Mouse (Mus musculus): ENCODE results near the gene Tnc. TPM values are rescaled to one million over a fixed set of nuclear protein-coding genes. Genes with fewer than 3 reads are reported as not detected.
"Not testable (repeated sequence)": the region's sequence is repeated elsewhere in the genome, so short reads cannot be mapped to it uniquely, and the experiment has no call there.

The Tnc gene
- polyA plus RNA-seq, 1 experiment from 2014 or later: 1.2 TPM

DNA sequence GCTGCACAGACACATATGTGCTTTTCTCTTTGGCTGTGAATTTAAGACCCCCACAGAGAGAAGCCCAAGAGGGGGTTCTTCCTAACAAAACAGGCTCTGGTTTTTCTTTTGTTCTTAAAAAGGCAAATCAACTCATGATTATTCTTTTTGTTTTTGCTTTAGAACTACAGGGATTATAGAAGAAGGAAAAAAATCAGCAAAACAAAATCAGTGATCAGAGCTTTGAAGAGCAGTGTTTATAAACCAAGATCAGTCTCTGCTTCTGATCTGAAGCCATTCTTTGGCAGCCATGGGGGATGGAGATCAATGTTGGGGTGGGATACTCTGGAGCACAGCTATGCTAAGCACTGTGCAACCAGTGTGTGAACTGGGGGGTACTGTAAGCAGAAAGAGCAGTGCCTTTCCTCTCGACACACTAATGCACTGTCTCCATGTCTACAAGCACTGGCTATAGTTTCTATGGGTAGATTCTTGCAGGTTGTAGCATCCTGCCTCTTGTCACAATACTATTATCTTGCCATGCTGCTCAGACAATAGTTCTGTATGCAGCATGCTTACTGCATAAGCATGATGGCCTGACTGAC, 66.5 kb downstream of the Tnc start:
- DNase-seq (ENCODE audit: extremely low spot score, low spot score): no peak
- Histone ChIP-seq H3K27me3 (ENCODE audit: poor library complexity, severe bottlenecking) (peaks cover 71% of the 10 kb centered on the region), H3K36me3 (replicated peaks) (no peaks in the 10 kb centered on the region), H3K27ac (no peak overlapping the region), H3K4me3 (no peak overlapping the region), H3K9me3 (no peaks in the 10 kb centered on the region), H3K4me1 (peaks cover 22% of the 10 kb centered on the region)
- WGBS: 75% methylated on average over 1 of the region's 1 CpGs

DNA sequence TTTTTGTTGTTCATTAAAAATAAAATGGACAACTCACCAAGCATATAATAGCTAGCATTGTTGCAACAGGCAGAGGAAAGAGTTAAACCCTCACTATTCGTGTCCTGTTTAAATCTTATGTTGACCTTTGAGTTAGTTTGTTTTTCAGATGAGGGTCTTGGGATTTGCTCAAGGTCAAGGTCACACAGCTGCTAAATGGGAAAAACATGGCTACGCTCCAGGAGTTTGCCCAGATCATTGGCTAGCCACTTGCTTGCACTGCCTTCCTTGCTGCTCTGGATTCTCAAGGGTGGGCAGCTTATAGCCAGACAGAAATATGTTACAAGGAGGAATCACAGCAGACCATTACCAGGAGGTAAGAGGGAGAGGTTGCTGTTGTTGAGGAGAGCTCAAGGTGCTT, 67.2 kb downstream of the Tnc start:
- Histone ChIP-seq H3K27me3 (ENCODE audit: poor library complexity, severe bottlenecking) (peaks cover 70% of the 10 kb centered on the region), H3K4me3 (no peak overlapping the region), H3K9me3 (no peaks in the 10 kb centered on the region), H3K4me1 (peaks cover 22% of the 10 kb centered on the region), H3K36me3 (replicated peaks) (no peaks in the 10 kb centered on the region), H3K27ac (no peak overlapping the region)
- peak; percentile 20 for DNase-seq (ENCODE audit: extremely low spot score, low spot score)
- WGBS: 47% methylated on average over 2 of the region's 2 CpGs

DNA sequence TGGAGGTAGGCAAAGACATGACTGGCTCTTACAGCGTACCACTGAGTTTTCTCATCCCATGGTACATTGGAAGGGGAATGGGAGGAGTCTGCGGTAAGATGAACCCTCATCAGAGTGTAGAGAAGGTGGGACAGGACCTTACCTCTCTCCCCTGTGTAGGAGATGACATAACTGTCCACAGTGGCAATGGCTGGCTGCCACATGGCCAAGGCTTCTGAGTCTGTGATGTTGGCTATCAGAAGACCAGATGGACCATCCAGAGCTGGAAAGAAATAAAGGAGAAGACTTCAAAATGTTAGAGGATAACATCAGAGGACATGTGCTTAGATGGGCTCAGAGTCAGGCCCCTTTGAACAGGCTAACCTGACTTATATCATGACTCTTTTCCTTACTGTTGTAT, 74.3 kb downstream of the Tnc start:
- peaks cover 30% of the 10 kb centered on the region for H3K27me3 ChIP-seq (ENCODE audit: poor library complexity, severe bottlenecking)
- no peaks in the 10 kb centered on the region; the same call in 1 of the 2 replicates for H3K4me1 ChIP-seq
- no peak overlapping the region for H3K27ac ChIP-seq
- H3K9me3 ChIP-seq: no peaks in the 10 kb centered on the region
- no peak overlapping the region for H3K4me3 ChIP-seq
- H3K36me3 ChIP-seq (replicated peaks): no peaks in the 10 kb centered on the region
- DNase-seq (ENCODE audit: extremely low spot score, low spot score): no peak
- WGBS: 87% methylated on average over 2 of the region's 2 CpGs

DNA sequence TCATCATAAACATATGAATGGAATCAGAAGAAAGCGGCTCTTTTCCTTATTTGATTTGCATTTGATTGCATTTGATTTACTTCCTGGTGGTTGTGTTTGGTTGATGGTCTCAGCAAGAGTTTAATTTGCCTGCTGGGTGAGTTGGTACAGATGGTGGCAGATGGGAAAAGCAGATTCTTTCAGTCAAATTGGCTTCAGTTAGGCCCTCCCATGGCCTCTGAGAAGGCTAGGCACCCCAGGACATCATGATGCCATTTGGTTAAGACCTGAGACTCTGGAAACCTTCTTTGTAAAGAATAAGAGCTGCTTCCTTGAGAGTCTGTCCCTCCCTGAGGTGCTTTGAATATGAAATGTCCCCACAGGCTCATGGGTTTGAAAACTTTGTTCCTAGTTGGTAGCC, 75.1 kb downstream of the Tnc start:
- Histone ChIP-seq H3K9me3 (no peaks in the 10 kb centered on the region), H3K4me1 (peaks cover 4% of the 10 kb centered on the region; the same call in 1 of the 2 replicates), H3K4me3 (no peak overlapping the region), H3K36me3 (replicated peaks) (no peaks in the 10 kb centered on the region), H3K27me3 (ENCODE audit: poor library complexity, severe bottlenecking) (peaks cover 23% of the 10 kb centered on the region; the same call in 1 of the 2 replicates), H3K27ac (no peak overlapping the region)
- 63% methylated on average over 1 of the region's 1 CpGs for WGBS
- no peak for DNase-seq (ENCODE audit: extremely low spot score, low spot score)

DNA sequence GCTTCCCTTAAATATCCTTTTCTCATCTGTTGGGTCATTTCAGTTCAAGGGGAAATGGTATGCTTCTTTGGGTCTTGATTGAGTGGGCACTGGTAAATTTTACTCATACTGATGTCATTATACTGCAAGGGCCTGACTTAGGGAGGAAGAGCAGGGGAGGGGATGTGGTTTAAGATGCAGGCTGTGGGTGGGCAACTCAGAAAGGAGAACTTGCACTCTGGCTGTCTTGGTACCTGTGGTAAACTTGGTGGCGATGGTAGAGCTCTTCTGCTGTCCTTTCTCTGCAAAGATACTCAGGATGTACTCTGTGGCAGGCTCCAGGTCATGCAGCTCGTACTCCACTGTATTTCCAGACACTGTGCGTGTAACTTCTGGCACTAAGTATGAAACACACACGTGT, 75.9 kb downstream of the Tnc start:
- Histone ChIP-seq H3K4me3 (no peak overlapping the region), H3K9me3 (no peaks in the 10 kb centered on the region)
- WGBS: 78% methylated on average over 4 of the region's 4 CpGs

DNA sequence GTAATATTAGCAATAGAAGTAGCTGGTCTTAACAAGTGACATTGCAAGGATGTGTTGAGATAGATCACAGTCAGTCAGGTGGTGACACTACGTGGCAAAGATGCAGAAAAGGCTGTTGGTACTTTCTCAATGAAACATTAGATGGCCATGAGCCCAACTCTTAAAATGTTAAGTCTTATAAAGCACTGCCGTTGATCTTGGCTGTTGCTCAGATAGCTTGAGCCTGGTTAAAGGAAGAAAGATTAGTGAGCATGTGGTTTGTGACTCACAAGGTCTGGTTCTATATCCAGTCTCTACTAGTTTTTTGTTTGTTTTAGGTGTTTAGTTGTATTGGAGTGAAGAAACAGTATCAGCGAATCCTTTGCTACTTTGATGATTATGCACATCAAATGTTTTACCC, 76.9 kb downstream of the Tnc start:
- peaks cover 14% of the 10 kb centered on the region; the same call in 1 of the 2 replicates for H3K27me3 ChIP-seq (ENCODE audit: poor library complexity, severe bottlenecking)
- no peaks in the 10 kb centered on the region for H3K36me3 ChIP-seq (replicated peaks)
- no peak for DNase-seq (ENCODE audit: extremely low spot score, low spot score)
- H3K27ac ChIP-seq: no peak overlapping the region
- H3K9me3 ChIP-seq: no peaks in the 10 kb centered on the region
- 90% methylated on average over 3 of the region's 3 CpGs for WGBS
- peaks cover 4% of the 10 kb centered on the region; the same call in 1 of the 2 replicates for H3K4me1 ChIP-seq
- no peak overlapping the region for H3K4me3 ChIP-seq

More for the DNA sequence above, 75.9 kb downstream of the Tnc start:
- DNase-seq (ENCODE audit: extremely low spot score, low spot score): no peak
- Histone ChIP-seq H3K27me3 (ENCODE audit: poor library complexity, severe bottlenecking) (peaks cover 17% of the 10 kb centered on the region; the same call in 1 of the 2 replicates), H3K27ac (no peak overlapping the region), H3K36me3 (replicated peaks) (no peaks in the 10 kb centered on the region), H3K4me1 (peaks cover 4% of the 10 kb centered on the region; the same call in 1 of the 2 replicates)

DNA sequence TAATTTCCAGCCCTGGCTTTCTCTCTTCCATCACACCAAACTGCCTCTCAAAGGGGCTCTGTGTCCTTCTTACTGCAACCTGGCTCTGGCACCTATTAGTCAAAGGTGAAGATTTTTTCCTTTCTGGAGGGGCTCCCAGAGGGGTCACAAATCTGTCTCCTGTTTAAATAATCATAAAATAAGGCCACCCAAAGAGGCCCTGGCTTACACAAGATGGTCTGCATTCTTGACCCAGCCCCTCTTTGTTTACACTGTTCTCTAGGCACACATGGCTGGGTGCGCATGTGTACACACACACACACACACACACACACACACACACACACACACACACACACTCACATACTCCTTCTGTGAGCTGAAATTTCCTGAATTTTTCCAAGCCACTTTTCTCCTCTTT, 83.4 kb downstream of the Tnc start:
- Histone ChIP-seq H3K4me3 (no peak overlapping the region), H3K36me3 (replicated peaks) (no peaks in the 10 kb centered on the region), H3K27ac (no peak overlapping the region), H3K9me3 (no peaks in the 10 kb centered on the region), H3K27me3 (ENCODE audit: poor library complexity, severe bottlenecking) (no peaks in the 10 kb centered on the region), H3K4me1 (peaks cover 4% of the 10 kb centered on the region; the same call in 1 of the 2 replicates)
- no peak for DNase-seq (ENCODE audit: extremely low spot score, low spot score)
- 67% methylated on average over 1 of the region's 1 CpGs for WGBS

DNA sequence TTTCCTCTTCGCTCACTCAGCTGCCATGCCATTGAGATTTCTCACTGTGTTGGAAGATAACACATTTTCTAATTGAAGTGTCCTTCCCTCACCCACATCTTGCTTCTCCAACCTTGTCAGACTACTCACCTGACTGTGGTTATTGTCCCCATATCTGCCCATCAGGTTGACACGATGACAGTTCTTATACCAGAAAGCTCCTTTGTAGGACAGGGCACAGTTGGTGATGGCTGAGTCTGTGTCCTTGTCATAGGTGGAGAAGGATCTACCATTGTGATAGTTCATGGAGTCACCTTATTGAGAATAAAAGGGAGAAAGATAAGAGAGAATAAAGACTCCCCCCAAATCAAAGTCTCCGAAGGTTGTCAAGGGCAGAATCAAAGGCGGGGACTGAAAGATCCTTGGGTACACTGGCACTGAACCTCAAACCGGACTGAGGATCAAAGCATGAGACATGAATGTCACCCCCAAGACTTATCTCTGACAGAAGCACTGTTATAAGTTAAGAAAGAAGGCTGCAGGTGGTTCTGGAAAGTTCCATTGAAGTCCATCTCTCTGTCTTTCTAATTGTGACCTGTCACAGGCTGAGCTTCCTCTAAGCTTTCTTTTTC, 84.9 kb downstream of the Tnc start:
- H3K27me3 ChIP-seq (ENCODE audit: poor library complexity, severe bottlenecking): no peaks in the 10 kb centered on the region
- no peaks in the 10 kb centered on the region for H3K36me3 ChIP-seq (replicated peaks)
- no peaks in the 10 kb centered on the region for H3K9me3 ChIP-seq
- H3K27ac ChIP-seq: no peak overlapping the region
- H3K4me1 ChIP-seq: no peaks in the 10 kb centered on the region
- H3K4me3 ChIP-seq: no peak overlapping the region
- no peak for DNase-seq (ENCODE audit: extremely low spot score, low spot score)
- WGBS: 93% methylated on average over 5 of the region's 5 CpGs

DNA sequence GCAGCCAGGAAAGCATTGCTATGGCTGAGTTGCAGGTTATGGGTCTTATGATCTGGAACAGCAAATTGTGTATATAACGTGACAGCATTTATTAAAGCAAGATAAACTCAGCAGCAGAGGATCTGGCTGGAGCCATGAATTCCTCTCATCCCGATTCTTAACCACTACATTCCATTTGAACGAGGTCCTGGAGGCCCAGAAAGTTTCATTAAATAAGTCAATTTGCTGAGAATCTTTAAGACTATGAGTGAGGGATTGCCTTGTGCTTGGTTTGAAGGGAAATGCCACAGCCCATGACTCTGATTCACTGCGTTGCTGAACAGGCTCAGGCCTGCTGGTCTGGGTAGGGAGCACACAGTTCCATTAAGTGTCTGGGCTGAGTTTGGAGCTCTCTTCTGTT, 88.2 kb downstream of the Tnc start:
- WGBS: 90% methylated on average over 4 of the region's 4 CpGs
- Histone ChIP-seq H3K4me1 (no peaks in the 10 kb centered on the region), H3K4me3 (no peak overlapping the region), H3K36me3 (replicated peaks) (no peaks in the 10 kb centered on the region), H3K27ac (no peak overlapping the region), H3K9me3 (no peaks in the 10 kb centered on the region), H3K27me3 (ENCODE audit: poor library complexity, severe bottlenecking) (no peaks in the 10 kb centered on the region)
- no peak for DNase-seq (ENCODE audit: extremely low spot score, low spot score)

DNA sequence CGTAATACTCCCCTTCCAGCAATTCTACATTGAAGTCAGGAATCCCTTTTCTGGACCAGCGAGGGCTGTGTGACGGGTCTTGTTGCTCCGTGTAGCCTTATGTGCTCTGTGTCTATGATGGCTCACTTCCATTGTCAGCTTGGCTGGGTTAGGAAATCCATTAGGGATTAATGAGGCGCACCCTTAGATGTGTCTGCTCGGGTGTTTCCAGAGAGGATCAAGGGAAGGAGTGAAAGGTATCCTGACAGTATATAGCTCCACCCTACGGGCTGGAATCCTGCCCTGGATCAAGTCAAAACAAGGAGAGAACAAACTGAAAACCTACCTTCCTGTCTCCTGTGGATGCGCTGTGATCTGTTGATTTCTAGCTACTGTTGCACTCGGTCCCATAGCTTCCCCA, 96.8 kb downstream of the Tnc start:
- Histone ChIP-seq H3K4me3 (no peak overlapping the region), H3K4me1 (no peaks in the 10 kb centered on the region), H3K27ac (no peak overlapping the region), H3K27me3 (ENCODE audit: poor library complexity, severe bottlenecking) (no peaks in the 10 kb centered on the region), H3K36me3 (replicated peaks) (no peaks in the 10 kb centered on the region), H3K9me3 (no peaks in the 10 kb centered on the region)
- WGBS: 87% methylated on average over 9 of the region's 9 CpGs
- DNase-seq (ENCODE audit: extremely low spot score, low spot score): no peak

DNA sequence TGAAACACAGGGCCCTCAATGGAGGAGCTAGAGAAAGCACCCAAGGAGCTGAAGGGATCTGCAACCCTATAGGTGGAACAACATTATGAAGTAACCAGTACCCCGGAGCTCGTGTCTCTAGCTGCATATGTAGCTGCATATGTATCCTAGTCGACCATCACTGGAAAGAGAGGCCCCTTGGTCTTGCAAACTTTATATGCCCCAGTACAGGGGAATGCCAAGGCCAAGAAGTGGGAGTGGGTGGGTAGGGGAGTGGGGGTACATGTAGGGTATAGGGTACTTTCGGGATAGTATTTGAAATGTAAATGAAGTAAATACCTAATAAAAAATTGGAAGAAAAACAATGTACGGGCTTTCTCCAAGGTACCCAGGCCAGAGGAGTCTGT, 98.1 kb downstream of the Tnc start:
- not testable (repeated sequence) for H3K27ac ChIP-seq; H3K4me1 ChIP-seq; H3K36me3 ChIP-seq (replicated peaks); H3K27me3 ChIP-seq (ENCODE audit: poor library complexity, severe bottlenecking); DNase-seq (ENCODE audit: extremely low spot score, low spot score); H3K4me3 ChIP-seq; H3K9me3 ChIP-seq
- WGBS: 86% methylated on average over 5 of the region's 5 CpGs

DNA sequence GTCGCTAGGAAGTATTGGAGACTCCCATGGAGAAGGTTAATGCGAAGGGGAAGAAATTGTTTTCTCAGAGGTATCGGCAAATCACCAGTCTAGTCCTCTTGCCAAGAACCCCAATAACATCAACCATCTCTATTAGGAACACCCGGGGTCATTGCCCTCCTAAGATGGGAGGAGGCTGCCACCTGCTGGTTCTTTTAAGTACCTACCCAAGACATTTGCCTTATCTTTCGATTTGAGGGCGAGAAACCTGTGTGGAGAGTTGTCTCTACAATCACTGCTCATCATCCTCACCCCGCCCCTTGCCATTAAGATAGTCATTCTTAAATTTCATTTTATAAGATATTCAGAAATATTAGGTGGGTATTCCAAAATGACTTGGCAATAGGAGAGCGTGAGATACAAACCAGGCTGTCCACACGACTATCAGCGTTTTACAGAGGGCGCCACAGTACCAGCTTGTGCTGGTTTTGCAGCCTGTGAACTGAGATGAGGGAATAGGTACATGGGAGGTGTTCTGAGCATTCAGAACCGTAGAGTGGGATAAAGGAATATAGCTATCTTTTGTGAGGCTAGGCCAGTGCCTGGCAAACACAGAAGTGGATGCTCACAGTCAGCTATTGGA, 98.6 kb downstream of the Tnc start:
- Histone ChIP-seq H3K27ac (no peak overlapping the region), H3K27me3 (ENCODE audit: poor library complexity, severe bottlenecking) (no peaks in the 10 kb centered on the region), H3K36me3 (replicated peaks) (no peaks in the 10 kb centered on the region), H3K4me1 (no peaks in the 10 kb centered on the region), H3K4me3 (no peak overlapping the region), H3K9me3 (no peaks in the 10 kb centered on the region)
- DNase-seq (ENCODE audit: extremely low spot score, low spot score): peak; percentile 44
- WGBS: 45% methylated on average over 12 of the region's 12 CpGs

DNA sequence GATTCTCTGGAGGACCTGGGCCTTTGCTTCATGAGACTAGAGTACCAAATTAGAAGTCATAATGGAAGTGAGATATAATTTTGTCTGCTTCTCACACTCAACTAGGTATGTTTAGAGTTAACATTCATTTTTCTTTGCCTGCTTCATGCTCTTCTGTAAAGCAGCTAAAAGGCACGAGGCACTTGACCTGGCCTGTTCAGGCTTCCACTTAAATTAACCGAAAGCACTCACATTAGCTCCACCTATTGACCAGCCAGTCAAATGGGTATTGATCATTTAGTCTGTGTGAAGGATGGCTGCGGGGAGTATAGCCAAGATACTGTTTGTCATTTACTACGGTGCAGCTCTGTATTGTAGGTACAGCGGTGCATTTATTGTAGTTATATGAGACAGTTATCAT, 103.0 kb downstream of the Tnc start:
- no peaks in the 10 kb centered on the region for H3K4me1 ChIP-seq
- 78% methylated on average over 5 of the region's 5 CpGs for WGBS
- no peaks in the 10 kb centered on the region for H3K27me3 ChIP-seq (ENCODE audit: poor library complexity, severe bottlenecking)
- H3K36me3 ChIP-seq (replicated peaks): no peaks in the 10 kb centered on the region
- DNase-seq (ENCODE audit: extremely low spot score, low spot score): no peak
- H3K9me3 ChIP-seq: no peaks in the 10 kb centered on the region
- no peak overlapping the region for H3K27ac ChIP-seq
- H3K4me3 ChIP-seq: no peak overlapping the region

Data from forebrain, embryonic 10.5 days (tissue).